Mouse (Mus musculus): ENCODE results near the gene Prss28. TPM values are rescaled to one million over a fixed set of nuclear protein-coding genes. Genes with fewer than 3 reads are reported as not detected.

Gene Prss28
- 0.32 TPM in 1 of 2 replicates, not detected in the other for polyA plus RNA-seq (2015; fragmentation: Nextera tagmentation; extraction: Ambion mirVana)

DNA sequence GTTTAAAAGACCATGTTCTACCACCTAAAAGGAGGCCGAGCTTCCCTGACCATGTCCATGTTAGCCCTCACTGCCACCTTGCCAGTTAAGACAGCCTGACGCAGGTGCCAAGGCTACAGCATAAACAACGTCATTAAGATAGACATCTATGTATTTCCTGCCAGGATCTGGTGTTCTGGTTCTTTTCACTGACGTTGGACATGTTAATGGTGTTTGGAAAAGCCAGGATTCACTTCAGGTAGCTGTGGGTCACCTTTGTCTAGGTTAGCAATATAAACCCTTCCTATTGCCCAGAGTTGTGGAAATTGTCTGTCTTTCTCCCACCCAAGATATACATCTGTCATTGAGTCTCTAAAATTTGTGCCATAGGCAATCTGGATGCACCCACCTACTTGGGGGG, at the start of gene Prss28:
Gene Prss28 (plus strand): TSS at position 301 of the 400 bp plus-strand sequence.

DNA sequence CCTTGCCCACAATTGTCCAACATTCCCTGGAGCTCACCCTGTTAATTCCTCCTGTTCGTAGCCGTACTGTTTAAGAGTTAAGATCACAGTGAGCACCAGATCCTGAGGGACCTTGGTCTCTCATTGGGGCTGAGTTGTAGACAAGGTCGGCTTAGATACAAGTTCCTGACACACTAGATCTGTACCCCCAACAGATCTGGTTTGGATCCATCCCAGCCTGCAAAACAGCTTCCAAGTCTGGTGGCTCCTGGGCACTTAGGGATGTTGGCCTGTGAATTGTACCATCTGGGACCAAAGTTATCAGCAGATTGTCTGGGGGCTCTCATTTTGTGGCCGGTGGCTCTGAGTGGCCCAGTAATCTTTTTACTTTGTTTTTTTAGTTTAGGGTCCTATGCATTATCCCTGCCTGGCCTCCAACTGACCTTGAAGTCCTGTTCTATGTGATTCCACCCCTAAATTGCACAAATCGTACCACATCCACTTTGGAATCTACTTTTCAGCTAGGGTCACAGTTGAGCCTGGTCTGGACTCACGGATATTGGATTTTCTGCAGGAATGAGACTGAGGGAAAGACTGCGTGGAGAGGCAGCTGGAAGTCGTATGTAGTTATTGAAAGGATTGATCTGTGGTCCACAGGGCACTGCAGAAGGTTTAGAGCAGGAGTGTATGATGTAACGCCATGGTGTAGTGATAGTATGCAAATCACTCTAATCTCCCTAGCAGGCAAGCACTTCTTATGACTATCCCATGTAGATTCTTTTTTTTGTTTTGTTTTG, 33.7 kb upstream of the Prss28 start, which contains the start of gene Ube2i:
Gene Ube2i (minus strand): TSS at position 52 of the 776 bp plus-strand sequence.

DNA sequence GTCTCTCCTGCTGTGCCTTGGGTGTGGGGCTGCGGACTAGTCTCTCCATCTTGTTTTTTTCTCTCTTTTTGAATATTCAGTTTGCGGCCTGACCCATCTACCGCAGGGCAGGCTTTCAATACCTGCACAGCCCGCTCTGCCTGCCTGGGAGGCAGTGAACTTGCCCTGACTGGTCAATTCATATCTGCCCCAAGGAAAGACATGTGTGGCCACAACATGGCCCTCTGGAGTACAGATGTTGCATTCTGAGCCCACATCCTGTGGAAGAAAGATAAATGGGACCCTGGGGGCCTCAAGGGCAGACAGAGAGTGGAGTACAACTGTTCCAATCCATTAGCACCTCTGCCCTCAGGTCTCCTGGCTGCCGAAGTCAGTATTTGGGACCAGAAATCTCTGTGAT, 10.4 kb upstream of the Prss28 start, which contains the start of gene Prss34:
Gene Prss34 (plus strand): TSS at position 301 of the 400 bp plus-strand sequence.

DNA sequence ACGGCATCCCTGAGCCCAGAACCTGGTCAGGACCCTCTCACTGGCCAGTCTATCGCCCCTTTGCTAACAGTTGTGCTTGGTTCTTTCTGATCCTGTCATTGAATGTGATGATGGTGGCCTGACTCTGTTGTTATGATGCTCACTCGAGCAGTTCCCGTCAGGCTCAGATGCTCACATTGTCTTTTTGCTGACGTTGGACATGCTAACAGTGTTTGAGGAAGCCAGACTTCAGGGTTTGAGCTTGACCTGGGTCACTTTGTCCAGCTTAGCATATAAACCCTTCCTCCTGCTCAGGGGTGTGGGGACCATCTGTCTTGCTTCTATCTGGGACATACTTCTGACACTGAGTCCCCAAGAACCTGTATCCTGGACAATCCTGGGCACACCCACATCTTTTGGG, 9.9 kb downstream of the Prss28 start, which contains the start of gene Prss29:
Gene Prss29 (plus strand): TSS at position 301 of the 400 bp plus-strand sequence.

DNA sequence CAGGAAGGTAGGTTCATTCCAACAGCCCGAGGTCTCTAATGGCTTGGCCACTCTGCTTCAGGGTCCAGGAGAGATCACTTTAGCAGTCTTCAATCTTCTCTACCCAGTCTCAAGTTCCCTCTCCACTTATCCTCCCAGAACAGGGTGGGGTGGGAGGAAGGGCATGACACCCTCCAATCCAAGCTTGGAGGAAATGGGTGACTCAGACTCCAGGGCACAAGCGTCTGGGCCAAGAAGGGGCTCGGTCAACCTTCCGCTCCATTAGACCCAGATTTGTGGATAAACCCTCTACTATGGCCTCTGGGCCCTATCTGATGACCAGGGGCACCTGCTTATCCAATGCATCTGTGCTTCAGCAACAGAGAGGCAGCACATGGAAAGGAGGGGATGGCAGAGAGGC, 37.0 kb downstream of the Prss28 start, which contains the start of gene Tpsab1:
Gene Tpsab1 (minus strand): TSS at position 101 of the 400 bp plus-strand sequence.

Other genes starting within 250 kb of the Prss28 start
- gene Tmem204, start 225.1 kb upstream of the Prss28 start, polyA plus RNA-seq (2015; fragmentation: Nextera tagmentation; extraction: Ambion mirVana) = 24.2 and 26.6 TPM in 2 replicates
- 18.4 and 24.4 TPM in 2 replicates for gene Telo2, start 192.7 kb upstream of the Prss28 start, polyA plus RNA-seq (2015; fragmentation: Nextera tagmentation; extraction: Ambion mirVana)
- not detected in 2 replicates for gene Ptx4, start 187.9 kb upstream of the Prss28 start, polyA plus RNA-seq (2015; fragmentation: Nextera tagmentation; extraction: Ambion mirVana)
- gene Clcn7, start 175.3 kb upstream of the Prss28 start, polyA plus RNA-seq (2015; fragmentation: Nextera tagmentation; extraction: Ambion mirVana) = 10.8 and 11.8 TPM in 2 replicates
- 0.05 TPM in 1 of 2 replicates, not detected in the other for gene Ccdc154, start 146.2 kb upstream of the Prss28 start, polyA plus RNA-seq (2015; fragmentation: Nextera tagmentation; extraction: Ambion mirVana)
- not detected in 2 replicates for gene Gm38655, start 133.2 kb upstream of the Prss28 start, polyA plus RNA-seq (2015; fragmentation: Nextera tagmentation; extraction: Ambion mirVana)
- 21.3 and 22.5 TPM in 2 replicates for gene BC003965, start 124.1 kb upstream of the Prss28 start, polyA plus RNA-seq (2015; fragmentation: Nextera tagmentation; extraction: Ambion mirVana)
- gene Unkl, start 120.2 kb upstream of the Prss28 start, polyA plus RNA-seq (2015; fragmentation: Nextera tagmentation; extraction: Ambion mirVana) = 5.4 and 5.9 TPM in 2 replicates
- gene Gnptg, start 68.5 kb upstream of the Prss28 start, polyA plus RNA-seq (2015; fragmentation: Nextera tagmentation; extraction: Ambion mirVana) = 26.0 and 28.1 TPM in 2 replicates
- 25.2 and 27.2 TPM in 2 replicates for gene Tsr3, start 68.5 kb upstream of the Prss28 start, polyA plus RNA-seq (2015; fragmentation: Nextera tagmentation; extraction: Ambion mirVana)
- gene Baiap3, start 52.3 kb upstream of the Prss28 start, polyA plus RNA-seq (2015; fragmentation: Nextera tagmentation; extraction: Ambion mirVana) = 1.3 and 2.4 TPM in 2 replicates
- 345 and 350 TPM in 2 replicates for gene Ube2i, start 34.0 kb upstream of the Prss28 start, polyA plus RNA-seq (2015; fragmentation: Nextera tagmentation; extraction: Ambion mirVana)
- 19.5 and 34.4 TPM in 2 replicates for gene Prss34, start 10.3 kb upstream of the Prss28 start, polyA plus RNA-seq (2015; fragmentation: Nextera tagmentation; extraction: Ambion mirVana)
- not detected in 2 replicates for gene Prss29, start 10.0 kb downstream of the Prss28 start, polyA plus RNA-seq (2015; fragmentation: Nextera tagmentation; extraction: Ambion mirVana)
- 11.6 and 23.7 TPM in 2 replicates for gene Tpsab1, start 36.9 kb downstream of the Prss28 start, polyA plus RNA-seq (2015; fragmentation: Nextera tagmentation; extraction: Ambion mirVana)
- gene Tpsb2, start 57.7 kb downstream of the Prss28 start, polyA plus RNA-seq (2015; fragmentation: Nextera tagmentation; extraction: Ambion mirVana) = 360 and 832 TPM in 2 replicates
- 1.3 and 3.0 TPM in 2 replicates for gene Tpsg1, start 60.6 kb downstream of the Prss28 start, polyA plus RNA-seq (2015; fragmentation: Nextera tagmentation; extraction: Ambion mirVana)
- gene Cacna1h, start 125.1 kb downstream of the Prss28 start, polyA plus RNA-seq (2015; fragmentation: Nextera tagmentation; extraction: Ambion mirVana) = 1.4 and 1.8 TPM in 2 replicates
- gene Tekt4, start 146.0 kb downstream of the Prss28 start, polyA plus RNA-seq (2015; fragmentation: Nextera tagmentation; extraction: Ambion mirVana) = not detected in 2 replicates
- not detected in 2 replicates for gene Sstr5, start 188.6 kb downstream of the Prss28 start, polyA plus RNA-seq (2015; fragmentation: Nextera tagmentation; extraction: Ambion mirVana)